Mouse (Mus musculus): ENCODE data around the gene Ranbp6.
A peak's percentile ranks its signal among the peaks of the same experiment; 100 is the strongest.

Gene Ranbp6

GRCm38 (mm10) chr19:29805917-29806785 lies 6.6 kb downstream of the Ranbp6 start, which contains the start of gene 9930021J03Rik:
TSS of gene 9930021J03Rik (minus strand) at chr19:29805989.
- peak; percentile 97 for DNase-seq (ENCODE audit: low spot score)

- peak; percentile 28 for DNase-seq (ENCODE audit: low spot score)
Observed at GRCm38 (mm10) chr19:29805101-29805916, 7.5 kb downstream of the Ranbp6 start.

GRCm38 (mm10) chr19:29803946-29804345 lies 8.8 kb downstream of the Ranbp6 start:
- DNase-seq (ENCODE audit: low spot score) = no peak

- no peak for DNase-seq (ENCODE audit: low spot score)
Observed at GRCm38 (mm10) chr19:29797371-29797770, 15.4 kb downstream of the Ranbp6 start.

GRCm38 (mm10) chr19:29787997-29788396 lies 24.8 kb downstream of the Ranbp6 start:
- DNase-seq (ENCODE audit: low spot score) = no peak

- no peak for DNase-seq (ENCODE audit: low spot score)
Observed at GRCm38 (mm10) chr19:29782914-29783313, 29.9 kb downstream of the Ranbp6 start.

All from ovary, postnatal 10 days (tissue).